Mouse (Mus musculus): ENCODE results near the gene Arpin. TPM values are rescaled to one million over a fixed set of nuclear protein-coding genes. Genes with fewer than 3 reads are reported as not detected.

Gene Arpin
- polyA plus RNA-seq, 1 experiment, result 2.4 TPM

DNA sequence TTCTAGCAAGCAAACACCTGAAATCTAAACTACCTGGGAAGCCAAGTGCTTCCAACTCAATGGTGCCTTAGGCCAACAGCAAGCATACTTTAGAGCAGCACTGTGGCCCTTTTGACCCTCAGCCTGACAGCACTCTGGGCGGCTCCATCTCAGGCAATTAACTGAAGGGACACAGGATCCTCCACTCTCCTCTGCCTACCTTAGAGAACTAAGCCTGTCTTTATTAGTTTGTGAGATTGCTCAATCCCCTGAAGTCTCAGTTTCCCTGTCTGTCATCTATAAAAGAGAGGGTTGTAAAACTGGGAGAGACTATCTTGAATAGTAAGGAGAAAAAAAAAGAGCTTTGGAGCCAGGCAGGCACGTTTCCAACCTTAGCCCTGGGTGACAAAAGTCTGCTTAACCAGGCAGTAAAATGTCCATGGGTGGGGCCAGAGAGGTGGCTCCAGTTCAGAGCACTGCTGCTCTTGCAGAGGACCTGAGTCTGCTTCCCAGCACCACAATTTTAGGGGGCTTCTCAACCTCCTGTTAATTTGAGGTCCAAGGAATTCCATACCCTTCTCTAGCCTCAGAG lies 56.6 kb downstream of the Arpin start:
- Histone ChIP-seq H3K9ac (ENCODE audit: low read depth, poor library complexity, severe bottlenecking) (no peak overlapping the region), H3K36me3 (ENCODE audit: control insufficient read depth, insufficient read depth, low read length, poor library complexity, severe bottlenecking) (peaks cover 8% of the 10 kb centered on the region; the same call in 1 of the 2 replicates), H3K9me3 (replicated peaks; ENCODE audit: control insufficient read depth, insufficient read depth, low read length, poor library complexity, severe bottlenecking) (no peaks in the 10 kb centered on the region), H3K4me1 (ENCODE audit: control insufficient read depth, insufficient read depth, low read length) (no peaks in the 10 kb centered on the region), H3K27me3 (ENCODE audit: control insufficient read depth, insufficient read depth, low read length, poor library complexity, severe bottlenecking) (no peaks in the 10 kb centered on the region), H3K4me3 (ENCODE audit: low read depth, low read length) (no peak overlapping the region), H3K27ac (ENCODE audit: insufficient read depth, low read length) (no peak overlapping the region)
- TF ChIP-seq EP300 (IDR thresholded peaks at IDR 0.05; ENCODE audit: insufficient read depth, low read depth, low read length), result no peak
- no peak for TF ChIP-seq POLR2A (IDR thresholded peaks at IDR 0.05; ENCODE audit: insufficient read depth, low read length)
- no peak for TF ChIP-seq CTCF (IDR thresholded peaks at IDR 0.05; ENCODE audit: low read depth, low read length)

Other genes with a start within 250 kb of the Arpin start
- 4.1 and 5.1 TPM in 2 replicates for gene Kif7, start 219.6 kb downstream of the Arpin start, polyA plus RNA-seq (2011; ENCODE audit: insufficient read depth, insufficient read length, low read depth, missing spikeins)
- 0.28 TPM in 1 of 2 replicates, not detected in the other for gene Plin1, start 202.5 kb downstream of the Arpin start, polyA plus RNA-seq (2011; ENCODE audit: insufficient read depth, insufficient read length, low read depth, missing spikeins)
- 7.8 and 8.7 TPM in 2 replicates for gene Pex11a, start 192.2 kb downstream of the Arpin start, polyA plus RNA-seq (2011; ENCODE audit: insufficient read depth, insufficient read length, low read depth, missing spikeins)
- 0.97 and 1.9 TPM in 2 replicates for gene Wdr93, start 192.2 kb downstream of the Arpin start, polyA plus RNA-seq (2011; ENCODE audit: insufficient read depth, insufficient read length, low read depth, missing spikeins)
- gene Mesp1, start 141.6 kb downstream of the Arpin start, polyA plus RNA-seq (2011; ENCODE audit: insufficient read depth, insufficient read length, low read depth, missing spikeins), result not detected in 2 replicates
- gene Mesp2, start 124.6 kb downstream of the Arpin start, polyA plus RNA-seq (2011; ENCODE audit: insufficient read depth, insufficient read length, low read depth, missing spikeins), result 1.2 and 1.5 TPM in 2 replicates
- 9.7 and 10.4 TPM in 2 replicates for gene Anpep, start 74.3 kb downstream of the Arpin start, polyA plus RNA-seq (2011; ENCODE audit: insufficient read depth, insufficient read length, low read depth, missing spikeins)
- gene Ap3s2, start 14.7 kb downstream of the Arpin start, polyA plus RNA-seq (2011; ENCODE audit: insufficient read depth, insufficient read length, low read depth, missing spikeins), result 61.0 and 61.2 TPM in 2 replicates
- gene Zfp710, start 89.5 kb upstream of the Arpin start, polyA plus RNA-seq (2011; ENCODE audit: insufficient read depth, insufficient read length, low read depth, missing spikeins), result 80.1 and 86.7 TPM in 2 replicates
- 178 and 182 TPM in 2 replicates for gene Idh2, start 180.0 kb upstream of the Arpin start, polyA plus RNA-seq (2011; ENCODE audit: insufficient read depth, insufficient read length, low read depth, missing spikeins)

All from ES-Bruce4 (cell line).